Mouse (Mus musculus): Measurements from ENCODE around the gene Apex2.

DNA sequence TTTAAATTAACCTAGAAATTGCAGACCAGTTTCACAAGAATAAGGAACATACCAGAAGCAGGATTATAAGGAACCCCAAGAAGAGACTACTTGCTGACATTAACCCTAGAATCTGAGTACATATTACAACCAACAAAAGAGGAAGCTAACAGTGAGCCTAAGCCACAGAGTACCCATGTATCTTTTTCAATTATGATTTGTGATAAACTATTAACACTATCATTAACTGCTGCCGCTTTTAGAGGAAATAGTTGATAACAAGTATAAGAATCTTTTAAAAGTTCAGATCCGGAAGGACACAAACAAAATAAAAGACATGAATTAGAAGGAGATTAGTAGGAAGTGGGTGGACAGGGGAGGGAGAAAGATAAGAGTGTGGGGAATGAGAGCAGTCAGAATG, 49.6 kb downstream of the Apex2 start:
- TF ChIP-seq GATA1 (IDR thresholded peaks at IDR 0.05; ENCODE audit: borderline replicate concordance, low read length) (no peak), FLI1 (IDR thresholded peaks at IDR 0.05; ENCODE audit: low read length) (no peak)

All from megakaryocyte, embryonic 14.5 days (primary cell).